Mouse (Mus musculus): ENCODE measurements around the gene Nptxr.

DNA sequence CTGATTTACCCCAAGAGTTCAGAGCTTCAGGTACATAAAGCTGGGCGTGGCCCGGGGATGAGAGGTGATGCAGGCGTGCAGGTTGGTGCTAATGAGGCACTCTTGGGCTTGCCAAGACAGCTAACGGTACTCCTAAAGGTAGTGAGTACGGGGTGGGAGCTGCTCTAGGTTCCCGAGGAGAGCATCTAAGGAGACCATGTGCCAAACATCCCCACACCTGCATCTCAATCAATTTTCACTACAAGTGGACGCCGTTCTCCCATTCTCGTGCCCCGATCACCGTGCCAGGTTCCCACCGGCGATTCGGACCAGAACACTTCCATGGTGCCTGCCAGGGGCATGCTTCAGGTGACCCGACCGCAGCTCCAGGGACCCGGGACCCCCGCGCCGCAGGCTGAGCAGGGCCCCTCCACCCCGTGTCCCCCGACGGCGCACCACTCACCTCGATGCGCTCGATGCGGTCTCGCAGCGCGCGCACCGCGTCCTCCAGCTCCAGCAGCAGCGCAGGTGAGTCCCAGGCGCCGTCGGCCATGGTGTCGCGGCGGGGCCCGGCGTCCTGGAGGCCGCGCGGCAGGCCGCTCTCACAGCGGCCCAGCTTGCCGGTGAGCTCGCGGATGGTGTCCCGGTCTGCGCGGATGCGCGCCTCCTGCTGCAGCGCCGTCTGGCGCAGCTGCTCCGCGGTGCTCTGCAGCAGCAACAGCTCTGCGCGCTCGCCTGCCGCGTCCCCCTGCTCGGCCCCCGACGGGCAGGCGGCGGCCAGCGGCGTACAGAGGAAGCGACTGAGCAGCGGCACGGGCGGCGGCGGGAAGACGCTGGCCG is 824 bp downstream of the Nptxr start:
- TF ChIP-seq GATA1 (IDR thresholded peaks at IDR 0.05; ENCODE audit: borderline replicate concordance, low read length), result no peak
- TF ChIP-seq FLI1 (IDR thresholded peaks at IDR 0.05; ENCODE audit: low read length), result no peak

Data from megakaryocyte, embryonic 14.5 days (primary cell).